Mouse (Mus musculus): ENCODE measurements around the gene Sbno2.

DNA sequence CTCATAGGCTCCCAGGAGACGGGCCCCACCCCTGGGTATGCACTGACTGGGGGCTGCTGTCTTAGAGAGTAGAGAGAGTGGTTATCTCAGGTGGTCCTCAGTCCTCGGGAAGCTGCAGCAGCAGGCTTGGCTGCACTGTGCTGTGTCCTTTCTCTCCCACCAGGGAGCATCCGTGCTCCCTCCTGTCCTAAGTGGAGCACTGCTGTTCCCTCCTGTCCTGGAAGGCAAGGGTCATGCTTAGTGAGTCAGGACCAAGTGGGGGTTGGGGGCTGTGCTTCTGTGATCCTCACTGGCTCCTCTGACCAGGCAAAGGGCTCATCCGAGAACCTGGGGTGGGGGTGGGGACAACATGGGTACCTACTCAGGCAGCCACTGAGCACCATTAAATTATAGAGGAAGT, 16.2 kb downstream of the Sbno2 start:
- TF ChIP-seq POLR2A (IDR thresholded peaks at IDR 0.05; ENCODE audit: insufficient read length, low read depth), result no peak
- TF ChIP-seq REST (IDR thresholded peaks at IDR 0.05; ENCODE audit: insufficient read depth, insufficient read length), result no peak
- TF ChIP-seq MAX (IDR thresholded peaks at IDR 0.05; ENCODE audit: low read depth), result no peak
